Mouse (Mus musculus) embryonic fibroblast, embryonic 13.5 days (primary cell): ENCODE data around the gene Cops8.

Source experiments
- CTCF ChIP-seq: IDR thresholded peaks from 2 replicates; pipeline ENCODE4 v1.5.1; 2011; ENCODE audit warnings: mild to moderate bottlenecking, control low read depth, low read length, moderate library complexity, borderline replicate concordance; ENCODE audit not compliant: insufficient read depth
- POLR2A ChIP-seq: IDR thresholded peaks from 2 replicates; pipeline ENCODE4 v1.6.1; 2011; ENCODE audit warnings: low read depth, mild to moderate bottlenecking, control low read depth, low read length, moderate library complexity

- no peak for TF ChIP-seq CTCF
- no peak for TF ChIP-seq POLR2A
These were observed 35.6 kb downstream of the Cops8 start for GRCm38 (mm10) chr1:90638335-90638734.
